Mouse (Mus musculus): ENCODE data around the gene Upk1b.

Gene Upk1b

DNA sequence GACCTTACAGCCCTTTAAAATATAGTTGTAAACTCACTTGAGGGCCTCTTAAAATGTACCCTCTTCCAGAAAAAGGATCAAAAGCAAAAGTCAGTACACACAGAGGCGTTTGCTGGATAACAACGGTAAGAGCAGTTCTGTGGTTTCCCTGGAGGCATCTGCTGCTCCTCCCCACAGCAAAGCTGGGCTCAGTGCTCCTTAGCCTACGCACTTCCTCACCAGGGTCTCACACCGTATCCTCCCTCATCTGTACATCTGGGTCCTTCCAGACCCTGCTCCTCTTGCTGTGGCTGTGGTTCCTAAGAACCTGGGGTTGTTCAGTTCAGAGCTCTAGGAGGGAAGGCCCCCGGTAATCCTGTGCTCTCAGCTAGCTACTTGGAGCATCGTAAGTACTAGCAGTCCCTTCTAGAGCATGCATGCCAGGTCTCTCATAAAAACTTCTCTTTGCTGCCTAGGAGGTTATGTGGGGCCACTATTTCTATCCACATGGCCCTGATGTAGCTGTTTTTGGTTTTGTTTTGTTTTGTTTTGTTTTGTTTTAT, 39.2 kb downstream of the Upk1b start:
- peak; percentile 39 for DNase-seq

DNA sequence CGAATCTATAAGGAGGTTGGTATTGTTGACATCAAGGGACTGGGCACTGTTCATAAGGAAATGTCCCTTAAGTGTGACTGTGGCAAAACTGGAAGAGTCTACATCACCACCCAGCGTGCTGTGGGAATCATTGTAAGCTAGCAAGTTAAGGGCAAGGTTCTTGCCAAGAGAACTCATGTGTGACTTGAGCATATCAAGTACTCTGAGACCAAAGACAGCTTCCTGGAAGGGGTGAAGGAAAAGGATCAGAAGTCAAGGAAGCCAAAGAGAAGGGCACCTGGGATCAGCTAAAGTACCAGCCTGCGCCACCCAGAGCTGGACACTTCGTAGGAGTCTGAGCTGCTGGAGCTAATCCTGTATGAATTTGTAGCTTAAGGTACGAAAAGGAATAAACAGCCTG, 39.9 kb downstream of the Upk1b start:
- DNase-seq: no peak

DNA sequence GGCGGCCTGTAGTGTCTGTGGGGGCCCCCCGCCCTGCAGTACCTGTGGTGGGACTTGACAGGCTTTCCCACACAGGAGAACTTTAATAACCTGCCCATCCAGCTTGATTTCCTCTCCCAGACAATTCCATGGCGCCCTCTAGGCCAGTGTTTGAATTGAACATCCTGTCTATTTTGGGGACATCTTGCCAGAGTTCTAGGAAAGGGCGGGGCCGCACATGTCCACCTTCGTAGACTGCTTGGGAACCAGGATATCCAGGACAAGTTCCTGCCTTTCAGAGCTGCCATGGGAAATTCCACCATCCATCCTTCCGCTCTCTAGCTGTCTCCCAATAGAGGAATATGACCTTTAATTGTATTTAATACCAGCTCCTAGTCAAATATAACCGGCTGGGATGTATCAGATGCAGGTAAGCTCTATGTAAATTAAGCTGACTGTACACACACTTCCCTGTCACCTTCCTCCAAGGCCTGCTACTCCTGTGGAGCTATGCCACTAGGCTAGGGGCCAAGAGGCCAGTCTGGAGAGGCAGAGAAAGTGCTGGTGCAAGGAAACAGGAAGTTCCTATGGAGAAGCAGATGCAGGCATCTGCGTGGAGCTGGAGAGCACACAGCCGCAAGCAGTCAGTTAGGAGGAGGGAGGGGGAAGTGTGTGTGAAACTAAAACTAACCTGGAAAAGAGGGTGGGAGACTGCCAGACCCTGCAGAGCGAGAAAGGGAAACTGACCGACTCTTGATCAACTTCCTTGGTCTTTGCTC, 41.8 kb downstream of the Upk1b start:
- DNase-seq: no peak

DNA sequence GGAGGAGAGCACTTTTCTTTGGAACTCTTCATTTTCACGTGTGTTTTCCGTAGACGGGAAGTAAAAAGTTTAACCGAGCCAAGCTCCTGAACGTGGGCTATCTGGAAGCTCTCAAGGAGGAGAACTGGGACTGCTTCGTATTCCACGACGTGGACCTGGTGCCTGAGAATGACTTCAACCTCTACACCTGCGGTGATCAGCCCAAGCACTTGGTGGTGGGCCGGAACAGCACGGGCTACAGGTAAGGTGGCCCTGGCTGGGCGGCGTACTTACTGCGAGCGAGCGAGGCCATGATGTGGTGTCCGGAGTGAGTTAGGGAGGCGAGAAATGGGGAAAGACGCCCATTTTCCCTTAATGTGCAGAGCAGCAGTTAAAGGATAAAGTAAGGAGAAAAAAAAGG, 42.5 kb downstream of the Upk1b start:
- DNase-seq: no peak

DNA sequence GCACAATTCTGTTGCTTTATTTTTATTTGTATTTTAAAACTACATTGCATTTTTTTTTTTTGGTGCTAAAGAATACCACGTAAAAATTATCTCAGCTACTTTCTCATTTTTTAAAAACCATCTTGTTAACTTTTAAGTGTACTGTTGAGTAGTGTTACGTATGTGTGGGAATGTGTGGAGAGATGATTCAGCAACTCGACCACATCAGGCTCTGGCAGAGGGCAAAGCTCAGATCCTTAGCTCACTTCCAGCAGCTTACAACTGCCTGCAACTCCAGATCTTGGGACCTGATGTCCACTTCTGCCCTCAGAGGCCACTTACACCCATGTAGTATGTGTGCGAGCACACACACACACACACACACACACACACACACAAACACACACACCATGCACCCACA, 43.6 kb downstream of the Upk1b start:
- no peak for DNase-seq

DNA sequence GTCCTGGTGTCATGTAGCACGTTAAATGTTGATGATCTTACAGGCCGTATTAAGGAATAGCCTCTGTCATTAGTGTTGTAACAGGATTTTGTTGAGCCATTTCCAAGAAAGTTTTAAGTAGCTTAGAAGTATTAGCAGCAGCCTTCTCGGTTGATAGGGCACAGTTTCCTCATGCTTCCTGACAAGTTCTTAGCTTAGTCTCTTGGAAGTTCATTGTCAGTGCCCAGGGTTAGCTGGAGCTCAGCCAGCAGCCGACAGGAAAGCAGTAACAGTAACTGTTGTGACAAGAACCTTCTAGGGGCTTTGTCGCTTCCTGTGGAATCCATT, 44.0 kb downstream of the Upk1b start:
- no peak for DNase-seq

DNA sequence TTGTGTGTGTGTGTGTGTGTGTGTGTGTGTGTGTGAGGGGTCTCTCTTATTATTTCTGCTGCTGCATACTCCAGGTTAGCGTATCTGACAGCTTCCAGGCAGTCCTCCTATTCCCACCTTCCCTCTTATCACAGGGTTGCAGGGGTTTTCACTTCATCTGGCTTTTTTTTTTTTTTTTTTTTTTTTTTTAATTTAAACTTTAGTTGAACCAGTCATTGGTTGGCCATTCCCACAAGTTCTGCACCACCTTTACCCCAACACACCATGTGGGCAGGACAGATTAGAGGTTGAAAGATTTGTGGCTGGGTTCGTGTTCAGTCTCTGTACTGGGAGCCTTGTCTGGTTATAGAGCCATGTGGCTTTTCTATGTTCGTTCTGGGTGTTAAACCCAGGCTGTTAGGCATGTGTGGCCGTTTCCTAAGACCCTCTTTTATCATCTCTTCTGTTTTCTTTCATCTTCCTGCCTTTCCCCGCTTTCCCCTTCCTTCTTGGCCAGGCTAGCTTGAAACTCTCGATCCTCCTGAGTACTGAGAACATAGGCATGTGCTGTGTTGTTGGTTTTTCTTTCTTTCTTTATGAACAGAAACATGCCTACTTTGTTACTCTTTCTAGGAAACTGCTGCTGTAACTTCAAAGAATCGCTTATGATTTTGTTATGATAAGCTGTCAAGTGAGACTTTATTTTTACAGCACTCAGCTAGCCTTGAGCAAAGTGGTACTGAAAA, 44.5 kb downstream of the Upk1b start:
- DNase-seq: no peak

DNA sequence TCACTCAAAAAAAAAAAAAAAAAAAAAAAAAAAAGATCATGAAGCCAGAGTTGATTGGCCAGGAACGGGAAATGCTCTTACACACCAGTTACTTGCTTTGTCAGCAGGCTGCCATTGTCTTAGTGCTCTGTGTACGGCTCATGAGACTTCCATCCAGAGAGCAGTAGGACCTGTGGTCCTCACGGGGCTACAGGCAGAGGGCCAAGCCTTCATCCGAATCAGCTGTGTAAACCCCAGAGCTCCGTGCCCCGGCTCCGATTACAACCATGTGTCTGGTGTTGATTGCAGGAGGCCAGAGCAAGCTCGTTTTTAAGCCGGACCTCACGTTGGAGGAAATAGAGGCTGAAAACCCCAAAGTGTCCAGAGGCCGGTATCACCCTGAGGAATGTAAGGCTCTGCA, 46.5 kb downstream of the Upk1b start:
- DNase-seq: no peak

DNA sequence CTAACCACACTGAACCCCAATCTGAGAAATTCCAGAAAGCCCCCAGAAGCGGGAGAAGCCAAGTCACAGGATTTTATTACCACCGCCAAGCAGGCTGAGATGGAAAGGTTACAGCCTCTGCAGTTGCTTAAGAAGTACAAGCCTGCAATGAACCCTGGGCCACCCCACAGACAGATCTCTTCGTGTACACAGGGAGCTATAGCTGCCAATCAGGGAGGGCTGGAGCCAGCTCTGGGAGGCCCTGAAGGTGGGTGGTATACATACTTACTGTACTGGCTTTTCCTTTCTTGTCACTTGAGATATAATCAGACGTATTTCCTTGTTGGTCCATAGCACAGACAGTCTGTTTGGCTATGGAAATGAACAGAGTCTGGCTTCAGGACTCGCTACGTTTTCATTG, 49.3 kb downstream of the Upk1b start:
- no peak for DNase-seq

DNA sequence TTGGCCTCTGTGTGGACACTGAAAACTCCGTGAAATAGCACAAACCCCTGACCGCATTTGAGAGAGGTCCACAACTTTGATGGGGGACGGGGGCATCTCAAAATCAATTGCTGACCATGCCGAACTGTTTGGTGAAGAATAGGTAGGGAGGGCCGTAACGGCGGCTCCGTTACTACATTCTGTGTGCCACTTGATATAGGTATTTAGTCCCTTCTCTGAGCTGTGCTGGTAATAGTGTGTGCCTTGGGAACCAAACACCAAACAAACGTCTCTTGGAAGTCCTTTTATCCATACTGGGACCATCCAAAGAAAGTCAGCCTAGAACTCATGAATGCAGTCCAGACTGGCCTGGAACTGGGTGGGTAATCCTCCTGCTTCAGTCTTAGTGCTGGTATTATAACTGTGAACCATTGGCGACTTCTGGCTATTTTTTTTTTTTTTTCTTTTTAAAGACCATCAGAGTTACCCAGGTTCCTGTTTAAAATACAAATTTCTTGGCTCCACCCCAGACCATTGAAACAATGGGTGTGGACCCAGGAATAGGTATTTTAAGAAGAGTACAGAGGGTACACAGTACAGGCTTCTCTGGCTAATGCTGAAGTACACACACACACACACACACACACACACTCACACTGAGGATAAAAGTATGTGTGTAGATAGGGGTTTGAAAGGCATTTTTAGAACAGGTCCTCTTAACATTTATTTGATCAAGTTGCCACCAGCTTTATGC, 56.0 kb downstream of the Upk1b start:
- no peak for DNase-seq

DNA sequence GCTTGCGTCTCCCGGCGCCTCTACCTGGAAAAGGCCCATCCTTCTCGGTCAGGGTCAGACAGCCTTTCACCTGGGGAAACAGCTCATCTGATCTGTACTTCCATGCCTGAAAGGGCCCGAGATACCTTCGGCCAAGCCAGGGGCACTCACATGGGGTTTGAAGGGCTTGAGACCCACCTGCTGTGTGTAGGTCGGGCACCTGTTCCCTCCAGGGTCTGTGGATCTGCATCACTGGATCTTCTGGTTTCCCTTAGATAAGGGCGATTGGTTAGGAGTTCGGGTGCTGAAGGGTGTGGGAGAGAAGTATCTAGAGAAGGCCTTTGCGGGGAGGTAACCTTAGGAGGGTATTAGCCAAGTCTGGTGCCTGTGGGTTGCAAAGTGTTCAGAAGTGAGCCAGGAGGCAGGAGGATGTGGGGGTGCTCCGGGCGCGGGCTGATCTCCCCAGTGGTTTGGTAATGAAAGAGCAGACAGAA, 57.4 kb downstream of the Upk1b start:
- DNase-seq: peak; percentile 65

DNA sequence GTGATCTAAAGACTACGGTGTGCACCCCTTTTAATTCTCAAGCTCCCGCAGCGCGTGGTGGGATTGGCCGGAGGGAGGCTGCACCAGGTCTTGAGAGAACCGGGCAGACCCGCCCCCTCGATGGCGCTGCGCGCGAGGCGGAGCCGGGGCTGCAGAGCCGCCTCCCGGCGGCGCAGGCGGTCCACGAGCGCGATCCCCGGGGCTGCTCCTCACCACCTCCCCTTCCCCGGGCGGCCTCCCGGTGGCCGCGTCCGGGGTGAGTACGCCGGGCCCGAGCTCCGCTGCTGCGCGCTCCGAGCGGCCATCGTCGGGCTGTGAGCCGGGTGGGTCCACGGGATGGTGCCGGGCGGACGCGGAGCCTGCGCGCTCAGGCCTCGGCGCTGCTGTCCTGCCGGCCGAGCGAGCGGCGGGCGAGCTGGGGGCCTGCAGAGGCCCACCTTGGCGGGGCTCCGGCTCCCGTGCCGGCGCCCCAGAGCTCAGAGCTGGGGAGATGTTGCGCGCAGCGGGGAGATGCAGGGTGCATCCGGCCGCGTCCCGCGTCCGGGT, 57.9 kb downstream of the Upk1b start, which contains the start of gene B4galt4:
TSS of gene B4galt4 (plus strand) at position 152 of the 546 bp plus-strand sequence.
- DNase-seq: peak; percentile 77

DNA sequence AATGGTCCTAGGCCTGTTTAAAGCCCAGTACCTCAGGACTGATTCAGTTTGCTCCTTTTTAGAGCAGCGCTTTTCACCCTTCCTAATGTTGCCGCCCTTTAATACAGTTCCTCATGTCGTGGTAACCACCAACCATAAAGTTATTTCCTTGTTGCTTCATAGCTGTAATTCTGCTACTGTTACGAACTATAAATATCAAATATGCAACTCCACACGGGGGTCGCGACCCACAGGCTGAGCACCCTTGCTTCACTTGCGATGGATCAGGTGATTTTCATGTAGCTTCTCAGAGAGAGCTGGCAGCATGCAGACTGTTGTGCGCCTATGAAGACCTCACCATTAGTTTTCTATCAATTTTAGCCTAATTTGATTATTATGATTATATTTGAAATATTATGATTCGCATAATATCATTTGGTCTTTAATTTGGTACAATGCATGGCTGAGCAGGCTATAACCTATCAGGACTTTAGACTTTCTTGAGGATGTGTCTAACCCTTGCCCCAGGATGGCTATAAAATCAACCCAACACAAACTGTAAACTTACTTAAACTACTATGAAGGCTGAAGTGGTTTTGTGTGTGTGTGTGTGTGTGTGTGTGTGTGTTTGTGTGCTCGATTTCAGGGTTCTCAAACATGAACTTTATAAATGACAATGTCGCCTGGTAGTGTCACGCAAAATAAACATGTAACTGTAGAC, 58.8 kb downstream of the Upk1b start:
- DNase-seq: no peak

DNA sequence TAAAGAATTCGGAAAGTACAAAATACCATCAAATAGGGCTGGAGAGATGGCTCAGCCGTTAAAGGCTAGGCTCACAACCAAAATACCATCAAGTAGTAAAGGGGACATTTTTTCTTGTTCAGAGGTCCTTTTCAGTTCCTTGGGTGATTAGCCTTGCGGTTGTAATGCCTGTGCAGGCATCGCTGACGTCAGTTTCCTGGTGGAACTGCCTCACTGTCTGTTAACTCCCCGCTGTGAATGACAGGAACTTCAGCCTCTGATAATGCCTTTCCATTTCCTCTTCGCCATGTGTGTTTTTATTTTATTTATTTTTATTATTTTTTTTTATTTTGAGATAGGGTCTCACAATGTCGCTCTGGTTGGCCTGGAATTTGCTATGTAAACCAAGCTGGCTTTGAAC, 69.2 kb downstream of the Upk1b start:
- no peak for DNase-seq

DNA sequence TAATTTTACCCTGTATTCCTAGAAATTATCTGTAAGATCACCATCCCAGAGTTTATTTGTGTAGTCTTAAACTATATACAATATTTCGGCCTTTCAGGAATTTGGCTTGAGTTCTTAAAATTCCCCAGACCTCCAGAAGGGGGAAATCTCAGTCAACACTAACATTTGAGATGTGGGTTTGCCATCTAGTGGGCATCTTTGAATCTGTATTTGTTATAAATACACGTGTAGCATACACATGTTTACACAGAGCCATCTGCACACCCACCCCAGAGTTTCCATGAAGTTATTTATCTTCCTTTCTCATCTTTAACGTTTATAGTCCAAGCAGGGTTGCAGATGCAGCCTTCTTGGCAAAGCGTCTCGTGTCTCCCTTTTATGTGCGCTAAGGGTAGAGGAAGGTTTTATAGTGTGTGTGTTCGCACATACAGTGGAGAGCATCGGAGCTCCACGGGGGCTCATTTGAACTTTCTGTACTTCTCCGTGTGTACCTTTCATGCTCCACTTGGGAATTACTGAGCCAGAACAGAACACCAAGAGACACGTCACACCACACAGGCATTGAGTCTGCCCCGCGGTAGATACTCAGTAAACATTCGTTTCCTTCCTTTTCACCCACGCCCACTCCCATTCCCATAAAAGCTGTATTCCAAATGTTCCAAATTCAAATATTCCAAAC, 70.4 kb downstream of the Upk1b start:
- DNase-seq: no peak

DNA sequence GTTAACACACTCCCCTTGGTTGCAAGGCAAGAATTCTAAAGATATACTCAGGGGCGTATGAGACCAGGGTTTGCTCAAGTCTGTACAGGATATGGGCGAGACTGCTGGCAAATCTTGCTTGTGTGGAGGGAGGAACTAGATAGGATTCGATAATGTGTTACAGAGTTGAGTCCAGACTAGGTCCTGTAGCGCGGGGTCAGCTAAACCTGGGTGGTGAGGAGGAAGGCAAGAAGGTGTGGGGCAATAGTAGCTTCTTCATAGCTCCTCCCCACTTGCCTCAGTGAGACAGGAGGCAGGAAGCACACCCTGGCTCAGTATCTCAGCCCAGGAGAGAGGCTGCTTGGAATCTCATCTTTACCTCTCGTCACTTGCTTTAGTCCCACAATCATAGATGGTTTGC, 71.0 kb downstream of the Upk1b start:
- no peak for DNase-seq

DNA sequence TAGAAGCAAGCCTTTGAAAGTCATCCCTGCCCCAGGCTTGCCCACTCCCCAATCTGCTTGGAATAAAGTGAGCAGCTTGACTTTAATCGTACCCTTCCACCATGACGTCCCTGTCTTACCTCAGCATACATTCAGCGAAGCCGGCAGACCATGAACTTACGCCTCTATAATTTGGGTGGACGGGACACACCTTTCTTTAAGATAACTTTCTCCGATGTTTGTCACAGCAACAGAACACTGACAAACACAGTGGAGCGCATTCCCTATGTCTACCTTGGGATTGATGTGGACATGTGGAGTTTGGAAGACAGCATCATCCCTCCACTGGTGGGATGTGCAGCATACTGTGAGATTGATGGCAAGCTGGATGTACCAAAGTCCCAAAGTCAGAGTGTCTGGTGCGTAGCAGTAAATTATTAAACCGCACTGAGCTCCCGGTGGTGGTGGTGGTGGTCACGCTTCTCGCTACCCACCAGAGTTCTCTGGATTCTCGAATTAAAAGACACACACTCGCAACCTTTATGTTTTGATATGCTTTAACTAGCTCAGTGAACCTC, 71.5 kb downstream of the Upk1b start:
- no peak for DNase-seq

DNA sequence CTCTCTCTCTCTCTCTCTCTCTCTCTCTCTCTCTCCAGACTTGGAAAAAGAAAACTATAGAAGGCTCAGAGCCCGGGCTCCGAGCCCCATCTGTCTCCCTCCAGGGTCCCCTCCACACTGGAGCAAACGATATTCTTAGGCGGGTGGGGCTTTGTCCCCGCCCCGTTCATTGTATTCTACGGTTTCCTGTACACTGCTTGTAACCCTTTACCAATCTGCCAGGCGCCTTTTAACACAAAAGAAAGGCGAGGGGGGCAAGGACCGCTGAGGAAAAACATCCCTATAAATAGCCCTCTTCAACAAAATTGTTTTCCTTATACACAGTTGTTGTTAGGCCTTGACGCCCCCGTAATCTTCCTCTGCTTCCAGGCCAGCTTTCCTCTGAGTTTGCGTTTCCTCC, 75.2 kb downstream of the Upk1b start:
- DNase-seq: no peak

DNA sequence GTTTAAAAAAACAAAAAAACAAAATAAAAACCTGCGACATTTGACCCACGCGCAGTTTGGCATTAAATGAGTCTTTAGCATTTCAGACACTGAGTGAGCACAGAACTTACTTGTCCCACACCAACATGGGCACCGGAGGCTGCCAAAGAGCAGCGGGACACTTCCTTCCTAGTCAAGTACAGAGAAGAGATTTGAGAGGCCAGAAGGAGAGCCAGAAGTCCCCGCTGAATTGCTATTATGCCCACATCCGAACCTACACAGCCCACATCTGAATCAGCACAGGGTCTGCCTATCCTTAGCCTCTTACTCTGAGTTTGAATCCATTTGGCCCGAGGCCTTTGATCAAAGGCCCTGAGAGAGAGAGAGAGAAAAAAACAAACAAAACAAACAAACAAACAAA, 75.9 kb downstream of the Upk1b start:
- no peak for DNase-seq

All from thymus, postnatal 4 days (tissue).